Mouse (Mus musculus) small intestine, adult 2 months (tissue): ENCODE measurements around the gene Shisal2a. TPM values are rescaled to one million over a fixed set of nuclear protein-coding genes. Genes with fewer than 3 reads are reported as not detected.
"Not testable (repeated sequence)": the region's sequence is repeated elsewhere in the genome, so short reads cannot be mapped to it uniquely, and the experiment has no call there.

ENCODE experiments used
- H3K27ac ChIP-seq: fragments of 200-500 bp; 2 replicates; pipeline ENCODE4 v1.5.1; 2012; ENCODE audit warnings: low read depth, low read length, control low read depth, inconsistent platforms; ENCODE audit not compliant: insufficient read depth
- H3K27me3 ChIP-seq: fragments of 200-500 bp; 2 replicates; pipeline ENCODE4 v1.6.1; 2012; ENCODE audit warnings: mild to moderate bottlenecking, moderate library complexity, low read length, inconsistent platforms; ENCODE audit not compliant: control insufficient read depth, insufficient read depth
- H3K36me3 ChIP-seq: fragments of 200-500 bp; 2 replicates; pipeline ENCODE4 v1.6.1; 2012; ENCODE audit warnings: mild to moderate bottlenecking, low read length, control low read depth, inconsistent platforms; ENCODE audit not compliant: control insufficient read depth, insufficient read depth
- H3K4me1 ChIP-seq: fragments of 200-500 bp; 2 replicates; pipeline ENCODE4 v1.6.1; 2012; ENCODE audit warnings: low read length, inconsistent platforms, mixed read lengths; ENCODE audit not compliant: control insufficient read depth, insufficient read depth, insufficient read length
- H3K4me3 ChIP-seq: fragments of 200-500 bp; 2 replicates; pipeline ENCODE4 v1.5.1; 2012; ENCODE audit warnings: low read depth, mild to moderate bottlenecking, control low read depth, inconsistent platforms, low read length, moderate library complexity
- CTCF ChIP-seq: fragments of 200-500 bp; IDR thresholded peaks from 2 replicates; pipeline ENCODE4 v1.5.1; 2012; ENCODE audit warnings: low read depth, mild to moderate bottlenecking, control low read depth, inconsistent platforms, low read length, moderate library complexity, mixed read lengths; ENCODE audit not compliant: insufficient replicate concordance, insufficient read length; ENCODE audit errors: extremely low read depth
- POLR2A ChIP-seq: fragments of 200-500 bp; IDR thresholded peaks from 2 replicates; pipeline ENCODE4 v1.6.1; 2012; ENCODE audit warnings: low read depth, mild to moderate bottlenecking, control low read depth, inconsistent platforms, low read length, moderate library complexity
- WGBS: fragments of 180-500 bp; shearing (Covaris S2); methylation state at CpG from one replicate; pipeline ENCODE4 v1.1.7; 2018; 5-methylcytosine and 5-hydroxymethylcytosine counted together
- polyA plus RNA-seq: library from polyadenylated mRNA; depleted of rRNA; stranded (reverse); fragments of >200 nt; gene quantifications from 2 replicates; pipeline ENCODE4 v1.2.3, GENCODE M21; 2012

The Shisal2a gene
- polyA plus RNA-seq, 1 experiment, result not detected

DNA sequence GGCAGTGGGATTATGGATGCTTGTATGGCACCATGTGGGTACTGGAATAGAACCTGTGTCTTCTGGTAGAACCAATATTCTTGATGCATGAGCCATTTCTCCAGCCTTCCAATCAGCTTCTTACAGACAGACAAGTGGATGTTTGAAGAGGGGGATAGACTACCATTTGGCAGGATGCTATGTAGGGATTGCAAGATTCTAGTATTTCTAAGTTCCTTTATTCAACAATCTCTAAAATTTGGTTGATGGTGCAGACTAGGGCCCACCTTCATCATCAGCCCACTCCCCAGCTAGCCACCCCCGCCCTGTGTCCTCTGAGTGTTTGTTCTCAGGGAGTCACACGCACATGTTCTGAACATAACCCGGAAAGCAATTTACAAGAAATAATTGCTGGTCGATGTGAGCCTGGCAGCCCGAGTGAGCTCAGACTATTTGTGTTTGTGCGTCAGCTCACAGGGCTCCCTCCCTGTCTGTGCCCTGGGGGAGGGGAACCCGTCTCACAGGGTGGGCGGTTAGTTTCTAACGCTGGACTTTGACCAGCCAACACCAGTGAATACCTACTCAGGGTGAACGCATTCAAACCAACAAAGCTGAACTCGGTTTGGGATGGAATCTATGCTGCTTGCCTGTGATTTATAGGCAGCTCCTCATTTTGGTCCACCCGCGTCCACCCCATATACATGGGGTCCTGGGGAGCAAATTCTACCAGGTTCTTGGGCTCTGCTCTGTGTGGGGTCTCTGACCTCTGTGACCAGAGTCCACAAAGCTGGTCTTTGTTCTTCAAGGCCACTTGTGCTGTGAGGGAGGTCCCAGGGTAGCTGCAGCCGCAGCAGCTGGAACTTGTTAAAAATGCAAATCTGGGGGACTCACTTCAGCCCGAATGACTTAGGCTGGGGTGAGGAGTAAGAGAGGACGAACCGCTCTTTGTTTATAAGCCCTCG lies 20.6 kb downstream of the Shisal2a start:
- no peaks in the 10 kb centered on the region for H3K36me3 ChIP-seq
- H3K27me3 ChIP-seq, result no peaks in the 10 kb centered on the region
- no peak overlapping the region for H3K4me3 ChIP-seq
- H3K27ac ChIP-seq, result no peak overlapping the region
- 17% methylated on average over 18 of the region's 18 CpGs for WGBS
- peaks cover 4% of the 10 kb centered on the region for H3K4me1 ChIP-seq
- TF ChIP-seq POLR2A (no peak), CTCF (no peak)

GRCm38 (mm10) chr4:108360136-108361055 lies 22.8 kb downstream of the Shisal2a start:
- H3K27ac ChIP-seq, result no peak overlapping the region

DNA sequence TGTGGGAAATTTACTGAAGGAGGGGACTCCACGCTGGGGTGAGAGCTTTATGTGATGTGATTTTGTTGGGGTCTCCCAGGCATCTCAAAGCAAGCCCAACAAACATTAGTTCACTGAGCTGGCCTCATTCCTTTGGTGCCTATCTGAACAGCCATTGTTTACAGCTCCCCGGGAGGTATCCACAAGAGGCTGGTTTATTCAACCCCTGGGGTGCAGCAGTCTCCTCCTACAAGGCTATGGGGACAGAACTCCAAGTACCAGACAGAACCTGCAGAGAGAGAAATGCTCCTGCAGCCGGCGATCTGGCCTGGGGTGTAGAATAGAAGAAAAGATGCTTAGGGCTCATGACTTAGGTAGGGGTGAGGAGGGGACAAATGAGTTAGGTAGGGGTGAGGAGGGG lies 24.7 kb downstream of the Shisal2a start:
- no peak overlapping the region for H3K4me3 ChIP-seq
- H3K27ac ChIP-seq, result no peak overlapping the region
- H3K36me3 ChIP-seq, result no peaks in the 10 kb centered on the region
- peaks cover 4% of the 10 kb centered on the region for H3K4me1 ChIP-seq
- no peak for TF ChIP-seq CTCF
- TF ChIP-seq POLR2A, result no peak
- H3K27me3 ChIP-seq, result no peaks in the 10 kb centered on the region
- WGBS, result 70% methylated on average over 4 of the region's 4 CpGs

More at GRCm38 (mm10) chr4:108360136-108361055, 22.8 kb downstream of the Shisal2a start:
- Histone ChIP-seq H3K36me3 (no peaks in the 10 kb centered on the region), H3K4me3 (no peak overlapping the region; the same call in 1 of the 2 replicates), H3K27me3 (no peaks in the 10 kb centered on the region), H3K4me1 (peaks cover 4% of the 10 kb centered on the region)
- TF ChIP-seq POLR2A (no peak), CTCF (no peak)
- WGBS, result 41% methylated on average over 28 of the region's 28 CpGs

GRCm38 (mm10) chr4:108357458-108357857 lies 25.7 kb downstream of the Shisal2a start:
- no peak overlapping the region for H3K4me3 ChIP-seq
- no peaks in the 10 kb centered on the region for H3K27me3 ChIP-seq
- 91% methylated on average over 8 of the region's 8 CpGs for WGBS
- no peak for TF ChIP-seq CTCF
- TF ChIP-seq POLR2A, result no peak
- no peaks in the 10 kb centered on the region for H3K36me3 ChIP-seq
- no peak overlapping the region for H3K27ac ChIP-seq
- H3K4me1 ChIP-seq, result peaks cover 1% of the 10 kb centered on the region; the same call in 1 of the 2 replicates

DNA sequence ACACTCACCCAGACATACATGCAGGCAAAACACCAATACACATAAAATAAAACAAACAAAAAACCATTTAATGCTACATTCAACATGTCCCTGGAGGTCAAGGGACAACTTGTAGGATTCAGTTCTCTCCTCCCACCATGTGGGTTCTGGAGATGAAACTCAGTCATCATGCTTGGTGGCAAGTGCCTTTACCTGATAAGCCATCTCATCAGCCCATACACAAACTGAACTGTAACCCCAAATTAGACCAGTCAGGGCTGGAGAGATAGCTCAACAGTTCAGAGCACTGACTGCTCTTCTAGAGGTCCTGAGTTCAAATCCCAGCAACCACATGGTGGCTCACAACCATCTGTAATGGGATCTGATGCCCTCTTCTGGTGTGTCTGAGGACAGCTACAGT lies 29.6 kb downstream of the Shisal2a start:
- not testable (repeated sequence) for H3K27ac ChIP-seq, H3K4me3 ChIP-seq, H3K36me3 ChIP-seq, H3K27me3 ChIP-seq, H3K4me1 ChIP-seq

- Histone ChIP-seq H3K4me3 (no peak overlapping the region), H3K36me3 (no peaks in the 10 kb centered on the region), H3K27me3 (no peaks in the 10 kb centered on the region), H3K4me1 (peaks cover 20% of the 10 kb centered on the region), H3K27ac (no peak overlapping the region)
- TF ChIP-seq CTCF, result no peak
- no peak for TF ChIP-seq POLR2A
- 16% methylated on average over 8 of the region's 8 CpGs for WGBS
Measured at GRCm38 (mm10) chr4:108350819-108351218, 32.3 kb downstream of the Shisal2a start.
